Mouse (Mus musculus) cerebellum, adult 2 months (tissue): Measurements from ENCODE around the gene Cdk12.

Source experiments
- CTCF ChIP-seq: fragments of 200-500 bp; IDR thresholded peaks from 2 replicates; pipeline ENCODE4 v1.5.1; 2011; ENCODE audit warnings: low read depth, mild to moderate bottlenecking, control low read depth, low read length, moderate library complexity, borderline replicate concordance; ENCODE audit not compliant: insufficient read depth
- POLR2A ChIP-seq: fragments of 200-500 bp; IDR thresholded peaks from 2 replicates; pipeline ENCODE4 v1.6.1; 2011; ENCODE audit warnings: low read length, control low read depth, borderline replicate concordance; ENCODE audit not compliant: insufficient read depth

- peak; percentile 92 for TF ChIP-seq CTCF
- no peak for TF ChIP-seq POLR2A
Measured at GRCm38 (mm10) chr11:98265039-98265438, 62.2 kb downstream of the Cdk12 start.
